Mouse (Mus musculus) right cerebral cortex, postnatal 14 days (tissue): Measurements from ENCODE around the gene Ccdc180.

ENCODE experiments used
- DNase-seq: peaks from one replicate; pipeline ENCODE4 v3.0.0; 2022

Gene Ccdc180

GRCm38 (mm10) chr4:45972448-45972854 is 82.3 kb downstream of the Ccdc180 start:
- DNase-seq, result peak; percentile 65

DNA sequence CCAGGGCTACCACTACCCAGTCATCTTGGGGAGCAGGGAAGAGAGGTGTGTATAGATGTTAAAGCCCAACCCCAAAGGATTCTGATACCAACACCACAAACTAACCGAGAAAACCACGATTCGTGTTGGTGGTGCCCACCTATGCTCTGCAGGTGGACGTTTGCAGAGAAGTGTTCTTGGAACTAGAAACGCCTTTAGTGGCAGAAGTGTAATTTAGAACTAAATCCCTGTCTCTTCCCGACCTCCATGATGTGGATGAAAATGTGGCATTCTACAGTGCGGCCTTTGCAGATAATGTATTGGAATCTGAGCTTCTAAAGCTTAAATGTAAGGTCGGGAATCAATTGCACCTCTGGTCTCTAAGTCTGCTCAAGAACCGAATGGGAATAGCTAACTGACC is 82.8 kb downstream of the Ccdc180 start:
- DNase-seq, result no peak

- no peak for DNase-seq
Observed at GRCm38 (mm10) chr4:45976931-45977667, 87.0 kb downstream of the Ccdc180 start.

DNA sequence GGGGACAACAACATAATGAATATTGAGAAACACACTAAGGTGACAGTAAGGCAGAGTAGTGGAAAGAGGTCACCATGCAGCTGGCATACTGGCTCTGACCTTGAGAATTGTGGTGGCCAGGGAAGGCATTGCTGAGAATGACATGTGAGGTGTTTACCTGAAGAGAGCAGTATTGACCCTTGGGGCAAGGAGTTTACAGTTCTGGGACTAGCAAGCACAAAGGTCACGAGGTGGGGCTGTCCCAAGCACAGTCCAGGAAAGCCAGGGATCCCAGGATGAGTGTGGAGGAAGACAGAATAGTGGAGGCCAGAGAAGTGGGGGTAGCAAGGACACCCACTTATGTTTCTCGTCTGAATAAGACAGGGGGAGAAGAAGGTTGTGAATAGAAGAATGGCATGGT is 89.8 kb downstream of the Ccdc180 start:
- no peak for DNase-seq

DNA sequence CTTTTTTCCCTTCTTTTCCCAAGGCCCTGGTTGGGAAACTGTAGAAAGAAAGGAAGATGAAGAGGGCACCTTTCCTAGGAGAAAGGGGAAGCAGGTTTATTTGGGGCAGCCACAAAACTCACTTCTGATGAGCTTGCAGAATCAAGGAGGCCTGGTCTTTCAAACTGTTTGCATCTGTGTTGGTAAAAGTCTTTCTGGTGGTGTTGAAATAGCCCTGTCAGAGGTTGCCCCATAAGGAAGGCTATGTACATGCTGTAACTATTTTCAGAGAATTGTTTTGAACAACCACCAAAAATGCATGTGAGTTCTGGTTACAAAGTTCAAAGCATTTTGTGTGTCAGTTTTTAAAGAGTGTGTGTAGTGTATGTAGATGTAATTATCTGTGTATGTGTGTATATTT is 91.0 kb downstream of the Ccdc180 start:
- DNase-seq, result no peak

DNA sequence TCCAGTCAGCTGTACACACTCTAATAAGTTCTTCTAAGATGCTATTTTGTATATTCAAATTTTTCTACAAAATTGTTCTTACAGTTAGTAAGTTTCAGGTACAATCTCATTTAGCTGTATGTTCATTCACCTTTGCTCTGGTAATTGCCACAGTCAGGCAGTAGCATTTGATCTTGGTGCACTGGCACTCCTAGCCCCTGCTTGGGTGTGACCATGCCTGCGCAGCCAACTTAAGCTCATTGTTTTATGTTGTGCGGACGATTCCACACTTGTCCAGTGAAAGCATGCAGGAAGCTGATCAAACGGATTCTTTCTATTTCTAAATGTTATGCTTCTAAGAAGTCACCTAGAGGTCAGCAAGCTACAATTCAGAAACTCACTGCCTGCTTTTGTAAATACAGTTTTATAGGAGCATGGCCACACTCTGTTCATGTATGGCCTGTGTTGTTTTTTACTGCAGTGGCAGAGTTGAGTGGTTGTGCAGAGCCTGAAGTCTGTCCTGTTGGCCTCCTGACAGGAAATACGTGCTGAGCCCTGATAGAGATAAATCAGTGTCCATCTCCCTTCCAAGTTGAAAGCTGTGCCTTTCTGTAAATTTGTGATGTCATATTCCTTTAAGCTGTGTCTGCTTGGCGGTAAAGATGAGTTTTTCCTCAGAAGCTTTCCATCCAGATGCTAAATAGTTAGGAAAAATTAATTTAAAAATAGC is 100.5 kb downstream of the Ccdc180 start:
- no peak for DNase-seq

DNA sequence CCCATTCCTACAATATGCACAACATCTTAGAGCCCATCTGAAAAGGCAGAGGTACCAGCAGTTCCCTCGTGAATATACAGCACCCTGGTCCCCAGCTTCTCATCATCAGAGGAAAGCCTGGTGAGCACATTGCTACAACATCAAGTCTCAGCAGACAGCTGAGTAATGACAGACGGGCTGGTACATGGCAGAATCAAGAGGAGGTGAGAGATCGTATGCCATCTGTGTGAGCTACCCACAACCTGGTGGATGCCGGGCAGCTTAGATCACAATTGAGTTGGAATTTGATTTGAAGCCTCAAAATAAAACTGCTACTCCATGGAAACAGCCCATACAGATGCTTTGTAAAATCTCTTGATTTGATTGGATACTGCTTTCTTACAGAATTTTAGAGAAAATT is 108.4 kb downstream of the Ccdc180 start:
- no peak for DNase-seq
